15 mouse cellular contexts compared by ENCODE assay signal in genomic region chr17:30609980-30610307, GRCm38 (mm10). TPM values are rescaled to one million over a fixed set of nuclear protein-coding genes. Genes with fewer than 3 reads are reported as not detected.
DNase-seq lines count a peak whose midpoint lies in the region; ATAC-seq and TF ChIP-seq lines count a peak whose summit lies in the region.
"Had no signal": no experiment of that assay in that cellular context is flagged by ENCODE, and none has a peak within 500 bp of the region (broad histone marks: within the 10 kb centered on the region; RNA-seq: fewer than 3 reads in every experiment).

No protein-coding gene starts in this region.

- TF ChIP-seq POLR2A in liver, adult 2 months (IDR thresholded peaks at IDR 0.05; ENCODE audit: extremely low read depth, insufficient read depth, low read length) = no peak
- no peak for TF ChIP-seq POLR2A in myocyte (IDR thresholded peaks at IDR 0.05; ENCODE audit: insufficient read length, low read depth)

- TF ChIP-seq CTCF in G1E (IDR thresholded peaks at IDR 0.05; ENCODE audit: low read depth, low read length) = no peak
- no peak for TF ChIP-seq CTCF in liver, adult 2 months (IDR thresholded peaks at IDR 0.05; ENCODE audit: low read depth, low read length)

- H3K9ac ChIP-seq in limb, embryonic 15.5 days = no peak overlapping the region
- H3K9ac ChIP-seq in liver, adult 2 months (ENCODE audit: low read depth, low read length) = peak overlapping the region; percentile 3; the same call in 1 of the 2 replicates
- H3K9ac ChIP-seq in forebrain, embryonic 13.5 days = no peak overlapping the region
- H3K9ac ChIP-seq: forebrain, embryonic 15.5 days; kidney, embryonic 15.5 days had no signal

- DNase-seq in limb, embryonic 10.5 days (ENCODE audit: low spot score) = no peak
- peak; percentile 69 for DNase-seq in G1E (ENCODE audit: low spot score)
- peak; percentile 74 for DNase-seq in liver, adult 2 months (ENCODE audit: extremely low read depth, low read depth, low spot score)
- DNase-seq: adrenal gland, adult 8-10 months; cerebellum, adult 11 months; cerebellum, postnatal 14 days; thymus, postnatal 4 days had no signal

- H3ac ChIP-seq in myocyte (ENCODE audit: control insufficient read depth, insufficient read length) = no peak overlapping the region

- no peak overlapping the region for H3K4me2 ChIP-seq in limb, embryonic 15.5 days
- peak overlapping the region; percentile 48 for H3K4me2 ChIP-seq in myocyte (ENCODE audit: low read depth)
- H3K4me2 ChIP-seq in forebrain, embryonic 13.5 days = no peak overlapping the region
- H3K4me2 ChIP-seq: forebrain, embryonic 15.5 days had no signal

- H3K27me3 ChIP-seq in limb, embryonic 15.5 days = no peaks in the 10 kb centered on the region
- H3K27me3 ChIP-seq in limb, embryonic 10.5 days (ENCODE audit: low read depth, poor library complexity, severe bottlenecking) = no peaks in the 10 kb centered on the region
- H3K27me3 ChIP-seq in G1E (ENCODE audit: insufficient read depth, low read length) = no peaks in the 10 kb centered on the region
- H3K27me3 ChIP-seq in liver, adult 2 months (ENCODE audit: control insufficient read depth, insufficient read depth, low read length) = no peaks in the 10 kb centered on the region
- H3K27me3 ChIP-seq in myocyte (ENCODE audit: control insufficient read depth, insufficient read depth, insufficient read length) = no peaks in the 10 kb centered on the region
- no peaks in the 10 kb centered on the region for H3K27me3 ChIP-seq in forebrain, embryonic 13.5 days
- H3K27me3 ChIP-seq: forebrain, embryonic 15.5 days; kidney, embryonic 15.5 days had no signal

- ATAC-seq in limb, embryonic 15.5 days (ENCODE audit: insufficient number of reproducible peaks, low FRiP score, low TSS enrichment, low read depth) = no peak
- no peak for ATAC-seq in G1E (ENCODE audit: extremely low read depth, insufficient number of reproducible peaks, low FRiP score, poor library complexity, severe bottlenecking)
- no peak for ATAC-seq in megakaryocyte-erythroid progenitor cell, adult 5-6 weeks (replicated peaks; ENCODE audit: low FRiP score, low TSS enrichment, poor library complexity, severe bottlenecking)
- ATAC-seq in forebrain, embryonic 13.5 days = no peak
- ATAC-seq: forebrain, embryonic 15.5 days; midbrain, embryonic 16.5 days had no signal

- 0 out of 2 replicates have a peak overlapping the region, but pooled peaks have one; percentile 4 for H3K4me3 ChIP-seq in limb, embryonic 15.5 days
- H3K4me3 ChIP-seq in limb, embryonic 10.5 days = no peak overlapping the region
- H3K4me3 ChIP-seq in G1E (ENCODE audit: low read depth, low read length) (peak overlapping the region; percentile 67), myocyte (no peak overlapping the region)
- H3K4me3 ChIP-seq in liver, adult 2 months (ENCODE audit: insufficient read depth, low read depth, low read length) = peak overlapping the region; percentile 20; the same call in 1 of the 2 replicates
- H3K4me3 ChIP-seq in forebrain, embryonic 13.5 days = no peak overlapping the region
- H3K4me3 ChIP-seq: forebrain, embryonic 15.5 days; hindbrain, embryonic 10.5 days; kidney, embryonic 15.5 days had no signal

- peaks cover 37% of the 10 kb centered on the region for H3K79me2 ChIP-seq in liver, adult 2 months (ENCODE audit: control insufficient read depth, insufficient read depth, low read length)
- peaks cover 63% of the 10 kb centered on the region for H3K79me2 ChIP-seq in myocyte (ENCODE audit: control insufficient read depth, insufficient read depth)

- no peaks in the 10 kb centered on the region for H3K9me3 ChIP-seq in limb, embryonic 15.5 days
- H3K9me3 ChIP-seq in limb, embryonic 10.5 days (replicated peaks) = no peaks in the 10 kb centered on the region
- H3K9me3 ChIP-seq in G1E (replicated peaks) = peaks cover 3% of the 10 kb centered on the region; the same call in 1 of the 2 replicates
- H3K9me3 ChIP-seq in forebrain, embryonic 13.5 days (replicated peaks) = no peaks in the 10 kb centered on the region
- H3K9me3 ChIP-seq: forebrain, embryonic 15.5 days; hindbrain, embryonic 10.5 days; kidney, embryonic 15.5 days had no signal

- H3K27ac ChIP-seq in limb, embryonic 15.5 days = 0 out of 2 replicates have a peak overlapping the region, but pooled peaks have one; percentile 27
- H3K27ac ChIP-seq in limb, embryonic 10.5 days = no peak overlapping the region
- H3K27ac ChIP-seq in liver, adult 2 months (replicated peaks; ENCODE audit: insufficient read depth, low read depth, low read length) = peak overlapping the region; percentile 2
- no peak overlapping the region for H3K27ac ChIP-seq in forebrain, embryonic 13.5 days
- H3K27ac ChIP-seq: forebrain, embryonic 15.5 days; hindbrain, embryonic 10.5 days had no signal

- H3K36me3 ChIP-seq in limb, embryonic 15.5 days = no peaks in the 10 kb centered on the region
- H3K36me3 ChIP-seq in limb, embryonic 10.5 days = peaks cover 15% of the 10 kb centered on the region
- peaks cover 48% of the 10 kb centered on the region for H3K36me3 ChIP-seq in G1E (replicated peaks)
- no peaks in the 10 kb centered on the region for H3K36me3 ChIP-seq in liver, adult 2 months (ENCODE audit: control insufficient read depth, insufficient read depth, low read length)
- H3K36me3 ChIP-seq in myocyte (ENCODE audit: control insufficient read depth, insufficient read depth) = peaks cover 7% of the 10 kb centered on the region
- H3K36me3 ChIP-seq in forebrain, embryonic 13.5 days (ENCODE audit: poor library complexity, severe bottlenecking) = no peaks in the 10 kb centered on the region
- H3K36me3 ChIP-seq: forebrain, embryonic 15.5 days; hindbrain, embryonic 10.5 days had no signal

- WGBS in limb, embryonic 15.5 days = 92% methylated on average over 5 of the region's 5 CpGs
- 94% methylated on average over 5 of the region's 5 CpGs for WGBS in limb, embryonic 10.5 days
- WGBS in liver, adult 2 months = 54% methylated on average over 5 of the region's 5 CpGs
- 95% methylated on average over 5 of the region's 5 CpGs for WGBS in forebrain, embryonic 13.5 days

- peaks cover 37% of the 10 kb centered on the region for H3K4me1 ChIP-seq in limb, embryonic 15.5 days
- peaks cover 26% of the 10 kb centered on the region for H3K4me1 ChIP-seq in limb, embryonic 10.5 days
- peaks cover 88% of the 10 kb centered on the region for H3K4me1 ChIP-seq in G1E (ENCODE audit: insufficient read depth, low read depth, low read length)
- peaks cover 32% of the 10 kb centered on the region for H3K4me1 ChIP-seq in liver, adult 2 months (ENCODE audit: control insufficient read depth, insufficient read depth, low read length)
- peaks cover 37% of the 10 kb centered on the region for H3K4me1 ChIP-seq in forebrain, embryonic 13.5 days

TF ChIP-seq in myocyte, 11 proteins besides CTCF, POLR2A, EP300 and RAD21 (continues in another document):
- no peak for TF ChIP-seq TCF12 (IDR thresholded peaks at IDR 0.05; ENCODE audit: insufficient read depth, poor library complexity, severe bottlenecking)
- TF ChIP-seq MYOD1 (IDR thresholded peaks at IDR 0.05; ENCODE audit: control insufficient read depth in 1 of 3, insufficient read length in 2 of 3, low read depth in 2 of 3) = no peak
- no peak for TF ChIP-seq CEBPB (IDR thresholded peaks at IDR 0.05; ENCODE audit: insufficient read depth, poor library complexity, severe bottlenecking)
- TF ChIP-seq E2F4 (IDR thresholded peaks at IDR 0.05; ENCODE audit: insufficient read depth) = no peak
- no peak for TF ChIP-seq REST (IDR thresholded peaks at IDR 0.05; ENCODE audit: insufficient read depth, insufficient read length)
- TF ChIP-seq SRF (IDR thresholded peaks at IDR 0.05; ENCODE audit: control insufficient read depth, insufficient read length, low read depth) = no peak
- TF ChIP-seq POLR2AphosphoS2 (IDR thresholded peaks at IDR 0.05; ENCODE audit: insufficient read length, low read depth) = no peak

RNA-seq across cellular contexts. Expression of gene Dnah8, which starts 14.2 kb away (rescaled TPM):
- 1.3 and 1.4 TPM in 2 replicates for polyA plus RNA-seq in limb, embryonic 15.5 days (2015; fragmentation: Nextera tagmentation; extraction: Ambion mirVana)
- 0.49 and 0.51 TPM in 2 replicates for polyA plus RNA-seq in limb, embryonic 10.5 days (2016; fragmentation: Nextera tagmentation; extraction: Ambion mirVana)
- total RNA-seq in G1E (2014; fragmentation: Nextera tagmentation) = 49.3 and 69.4 TPM in 2 replicates
- total RNA-seq in G1E (2017) = 37.0 and 42.5 TPM in 2 replicates
- polyA plus RNA-seq in G1E (2012) = 1.5 and 3.5 TPM in 2 replicates
- total RNA-seq in liver, adult 2 months (2014; rRNA removed) = 0.13 and 0.18 TPM in 2 replicates
- polyA plus RNA-seq in liver, adult 2 months (2012; rRNA removed) = 0.15 and 0.20 TPM in 2 replicates
- 0.08 TPM for polyA plus RNA-seq in myocyte (2012; fragmentation: generic; extraction: Trizol)
- total RNA-seq in megakaryocyte-erythroid progenitor cell, adult 5-6 weeks (2014; fragmentation: Nextera tagmentation) = 49.4 and 90.6 TPM in 2 replicates
- total RNA-seq in megakaryocyte-erythroid progenitor cell, adult 5-6 weeks (2017) = 23.5 and 54.2 TPM in 2 replicates
- polyA plus RNA-seq in forebrain, embryonic 13.5 days (2015; fragmentation: Nextera tagmentation; extraction: Ambion mirVana) = 0.84 and 0.85 TPM in 2 replicates

RNA-seq across cellular contexts. Expression of gene Glo1, which starts 16.7 kb away (rescaled TPM):
- 186 TPM in 2 replicates for polyA plus RNA-seq in limb, embryonic 15.5 days (2015; fragmentation: Nextera tagmentation; extraction: Ambion mirVana)
- 202 and 206 TPM in 2 replicates for polyA plus RNA-seq in limb, embryonic 10.5 days (2016; fragmentation: Nextera tagmentation; extraction: Ambion mirVana)
- total RNA-seq in G1E (2014; fragmentation: Nextera tagmentation) (402 and 407 TPM in 2 replicates), G1E (2017) (913 and 1,040 TPM in 2 replicates)
- polyA plus RNA-seq in G1E (2012) (42.2 and 90.8 TPM in 2 replicates), myocyte (2012; fragmentation: generic; extraction: Trizol) (181 TPM)
- 384 and 388 TPM in 2 replicates for total RNA-seq in liver, adult 2 months (2014; rRNA removed)
- 229 and 239 TPM in 2 replicates for polyA plus RNA-seq in liver, adult 2 months (2012; rRNA removed)
- total RNA-seq in megakaryocyte-erythroid progenitor cell, adult 5-6 weeks (2014; fragmentation: Nextera tagmentation) = 162 and 174 TPM in 2 replicates
- total RNA-seq in megakaryocyte-erythroid progenitor cell, adult 5-6 weeks (2017) = 182 and 194 TPM in 2 replicates
- 191 and 194 TPM in 2 replicates for polyA plus RNA-seq in forebrain, embryonic 13.5 days (2015; fragmentation: Nextera tagmentation; extraction: Ambion mirVana)

RNA-seq across cellular contexts. Expression of gene Btbd9, which starts 33.7 kb away (rescaled TPM):
- polyA plus RNA-seq in limb, embryonic 15.5 days (2015; fragmentation: Nextera tagmentation; extraction: Ambion mirVana) = 54.5 and 55.0 TPM in 2 replicates
- polyA plus RNA-seq in limb, embryonic 10.5 days (2016; fragmentation: Nextera tagmentation; extraction: Ambion mirVana) = 40.5 and 57.5 TPM in 2 replicates
- 37.5 and 57.5 TPM in 2 replicates for total RNA-seq in G1E (2014; fragmentation: Nextera tagmentation)
- total RNA-seq in G1E (2017) = 25.5 and 33.6 TPM in 2 replicates
- polyA plus RNA-seq in G1E (2012) = 68.4 and 97.3 TPM in 2 replicates
- total RNA-seq in liver, adult 2 months (2014; rRNA removed) = 12.8 and 14.7 TPM in 2 replicates
- 12.7 and 15.8 TPM in 2 replicates for polyA plus RNA-seq in liver, adult 2 months (2012; rRNA removed)
- 21.3 TPM for polyA plus RNA-seq in myocyte (2012; fragmentation: generic; extraction: Trizol)
- total RNA-seq in megakaryocyte-erythroid progenitor cell, adult 5-6 weeks (2014; fragmentation: Nextera tagmentation) = 19.8 and 34.0 TPM in 2 replicates
- 8.5 and 22.3 TPM in 2 replicates for total RNA-seq in megakaryocyte-erythroid progenitor cell, adult 5-6 weeks (2017)
- 111 and 116 TPM in 2 replicates for polyA plus RNA-seq in forebrain, embryonic 13.5 days (2015; fragmentation: Nextera tagmentation; extraction: Ambion mirVana)

Comparison
In these comparisons a context has a peak if more than half of its experiments do, and no peak if none do; other contexts are left out.
1. H3K27ac ChIP-seq: peak in limb, embryonic 15.5 days (single experiment) and liver, adult 2 months (single experiment); none in limb, embryonic 10.5 days (single experiment) and forebrain, embryonic 13.5 days (single experiment).
2. H3K4me3 ChIP-seq: peak in limb, embryonic 15.5 days (single experiment), G1E (single experiment) and liver, adult 2 months (single experiment); none in limb, embryonic 10.5 days (single experiment), myocyte (single experiment) and forebrain, embryonic 13.5 days (single experiment).